Mouse (Mus musculus) stomach, postnatal 0 days (tissue): ENCODE results near the gene Stip1.

Experiments
- CTCF ChIP-seq: IDR thresholded peaks from 2 replicates; pipeline ENCODE4 v1.5.1; 2016; ENCODE audit warnings: antibody characterized with exemption, low read depth, mild to moderate bottlenecking, moderate library complexity
- EP300 ChIP-seq: optimal IDR thresholded peaks from 2 replicates; pipeline ENCODE3; 2016; ENCODE audit warnings: antibody characterized with exemption

DNA sequence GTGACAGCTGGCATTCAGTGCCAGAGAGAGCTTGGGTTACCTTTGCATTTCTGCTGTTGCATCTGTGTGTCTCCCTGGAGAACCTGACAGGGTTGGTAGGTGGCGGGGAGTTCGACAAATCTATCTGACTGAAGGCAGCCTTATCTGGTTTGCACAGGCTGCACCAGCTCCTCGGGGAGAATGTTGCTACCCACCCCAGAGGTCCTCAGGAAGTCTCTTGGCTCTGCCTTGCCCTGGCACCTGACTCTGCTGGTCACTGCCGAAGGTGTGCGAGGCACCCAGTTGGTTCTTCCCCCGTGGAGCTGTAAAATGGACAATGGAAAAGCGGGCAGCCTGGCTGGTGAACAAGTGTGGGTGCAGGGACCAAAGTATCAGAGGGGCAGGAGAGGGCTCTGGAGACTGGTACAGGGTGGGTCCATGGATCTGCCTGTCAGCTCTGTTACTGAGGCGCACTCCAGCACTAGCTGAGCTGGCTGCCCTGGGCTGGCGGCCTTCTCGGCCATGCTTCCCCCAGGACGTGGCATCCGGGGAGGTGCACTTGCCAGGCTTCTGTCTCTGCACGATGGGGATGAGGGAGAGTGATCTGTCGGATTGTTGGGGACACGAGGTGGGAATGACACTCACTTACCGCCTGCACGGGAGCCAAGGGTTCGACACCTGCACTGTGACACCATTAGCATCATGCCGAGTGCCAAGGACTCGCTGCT is 27.7 kb upstream of the Stip1 start:
- TF ChIP-seq CTCF, result no peak
- no peak for TF ChIP-seq EP300
